Mouse (Mus musculus) kidney, embryonic 16.5 days (tissue): ENCODE measurements at regions not wholly inside any gene's neighbourhood (a gene's known extent, or its start where the extent isn't known, plus 50 kb on each side); places are given as distances from the start of the nearest gene placed in this dataset.
A peak's percentile ranks its signal among the peaks of the same experiment; 100 is the strongest.

Source experiments
- ATAC-seq: fragments of 200-750 bp; cut with Nextera tagmentation; 2 replicates; pipeline ENCODE4 v1.8.0; 2017; ENCODE audit warnings: moderate TSS enrichment; ENCODE audit not compliant: low FRiP score, low TSS enrichment
- H3K27ac ChIP-seq: fragments of 300-500 bp; sonication (generic); 2 replicates; pipeline ENCODE4 v1.5.1; 2014; ENCODE audit warnings: low read length
- H3K27me3 ChIP-seq: fragments of 300-500 bp; sonication (generic); 2 replicates; pipeline ENCODE4 v1.6.1; 2014; ENCODE audit warnings: low read length, control low read depth, mixed read lengths; ENCODE audit not compliant: insufficient read depth
- H3K36me3 ChIP-seq: fragments of 300-500 bp; sonication (generic); 2 replicates; pipeline ENCODE4 v1.6.1; 2014; ENCODE audit warnings: low read length, control low read depth, mixed read lengths; ENCODE audit not compliant: insufficient read depth
- H3K4me1 ChIP-seq: fragments of 300-500 bp; sonication (generic); 2 replicates; pipeline ENCODE4 v1.6.1; 2014; ENCODE audit warnings: low read length, control low read depth, mixed read lengths; ENCODE audit not compliant: insufficient read depth
- H3K4me2 ChIP-seq: fragments of 300-500 bp; sonication (generic); replicated peaks from 2 replicates; pipeline ENCODE4 v1.6.1; 2014; ENCODE audit warnings: low read depth, low read length
- H3K4me3 ChIP-seq: fragments of 300-500 bp; sonication (generic); 2 replicates; pipeline ENCODE4 v1.5.1; 2014; ENCODE audit warnings: mild to moderate bottlenecking, low read length
- H3K9ac ChIP-seq: fragments of 300-500 bp; sonication (generic); replicated peaks from 2 replicates; pipeline ENCODE4 v1.6.1; 2014; ENCODE audit warnings: low read length
- H3K9me3 ChIP-seq: fragments of 300-500 bp; sonication (generic); 2 replicates; pipeline ENCODE4 v1.6.1; 2016; ENCODE audit warnings: low read length, control low read depth
- WGBS: fragments of 180-500 bp; shearing (Covaris S2); extraction: QIAGEN DNeasy Blood & Tissue Kit; methylation state at CpG from one replicate; pipeline ENCODE4 v1.1.7; 2014; 5-methylcytosine and 5-hydroxymethylcytosine counted together

DNA sequence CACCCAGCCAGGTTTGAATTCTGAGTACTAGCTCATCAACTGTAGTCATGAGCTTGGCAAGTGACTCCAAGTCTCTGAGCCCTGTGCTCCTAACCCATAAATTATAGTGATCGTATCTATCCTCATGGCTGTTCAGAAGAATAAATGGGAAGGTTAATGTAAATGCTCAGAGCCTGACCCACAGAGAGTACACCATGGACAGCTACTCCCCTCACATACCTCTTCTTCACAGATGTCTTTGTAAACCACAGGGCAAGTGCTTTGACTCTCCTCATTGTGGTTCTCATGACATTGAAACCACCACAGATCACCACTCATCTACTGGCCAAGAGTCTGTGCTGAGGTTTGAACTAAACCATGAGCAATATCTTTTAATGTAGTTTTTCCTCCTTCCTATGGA lies 513.4 kb upstream of the Gm26657 start:
- H3K4me1 ChIP-seq = peaks cover 8% of the 10 kb centered on the region; the same call in 1 of the 2 replicates
- H3K4me3 ChIP-seq = no peak overlapping the region
- no peak for ATAC-seq
- H3K9ac ChIP-seq = no peak overlapping the region
- no peaks in the 10 kb centered on the region for H3K27me3 ChIP-seq
- no peak overlapping the region for H3K4me2 ChIP-seq
- WGBS = 58% methylated on average over 1 of the region's 1 CpGs
- H3K36me3 ChIP-seq = no peaks in the 10 kb centered on the region
- no peak overlapping the region for H3K27ac ChIP-seq
- no peaks in the 10 kb centered on the region for H3K9me3 ChIP-seq

DNA sequence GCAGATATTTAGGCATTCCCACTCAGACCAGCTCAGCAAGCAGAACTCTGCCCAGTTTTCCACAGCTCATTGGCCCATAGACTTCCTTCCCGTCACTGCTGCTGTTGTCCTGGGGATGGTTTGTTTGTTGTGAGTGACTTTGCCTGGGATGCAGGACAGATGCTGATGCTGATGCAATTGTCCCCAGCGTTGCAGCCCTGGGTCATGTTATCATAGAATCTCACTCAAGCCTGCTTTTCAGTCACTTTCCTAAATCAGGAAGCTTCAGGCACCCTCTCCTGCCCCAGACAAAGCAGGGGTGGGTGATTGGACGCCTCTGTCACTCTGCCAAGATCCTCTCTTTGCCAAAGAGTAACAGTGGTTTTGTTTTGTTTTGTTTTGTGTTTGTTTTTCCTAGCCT lies 515.3 kb upstream of the Gm26657 start:
- Histone ChIP-seq H3K4me2 (no peak overlapping the region), H3K9ac (no peak overlapping the region), H3K36me3 (no peaks in the 10 kb centered on the region), H3K4me3 (no peak overlapping the region), H3K27ac (no peak overlapping the region), H3K27me3 (no peaks in the 10 kb centered on the region), H3K4me1 (peaks cover 8% of the 10 kb centered on the region; the same call in 1 of the 2 replicates), H3K9me3 (no peaks in the 10 kb centered on the region)
- WGBS = 33% methylated on average over 3 of the region's 3 CpGs
- no peak for ATAC-seq

DNA sequence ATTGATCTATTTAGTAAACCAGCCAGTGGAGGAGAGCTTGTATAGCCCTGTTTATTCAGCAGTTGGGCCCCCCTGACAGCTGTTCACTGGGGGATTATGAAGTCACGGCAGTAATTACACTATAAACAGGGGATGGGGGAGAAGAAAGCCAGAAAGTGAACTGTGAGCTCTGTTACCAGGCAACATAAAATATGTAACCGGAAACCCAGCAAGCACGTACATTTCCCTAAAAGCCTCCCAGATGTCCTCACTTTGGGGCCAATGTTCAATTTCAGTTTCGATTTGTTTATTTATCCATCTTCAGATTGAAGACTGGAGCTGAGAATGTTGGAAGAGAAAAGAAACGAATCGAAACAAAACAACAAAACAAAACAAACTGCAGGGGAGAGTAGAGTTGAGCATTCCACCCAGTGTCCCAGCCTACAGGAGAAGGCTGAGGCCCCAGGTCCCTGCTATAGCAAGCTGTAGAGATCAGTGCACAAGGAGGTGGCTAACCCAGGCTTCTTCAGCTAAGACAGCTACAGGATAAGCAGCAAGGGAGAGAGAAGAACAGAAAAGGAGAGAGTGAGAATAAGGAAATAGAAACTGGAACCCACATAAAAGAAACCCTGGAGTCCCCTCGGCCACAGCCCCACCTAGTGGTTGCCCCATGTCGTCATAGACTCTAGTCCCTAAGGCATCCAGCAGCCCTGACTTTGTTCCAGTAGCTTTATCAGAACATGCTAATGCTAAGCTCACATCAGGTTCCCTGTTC lies 517.7 kb upstream of the Gm26657 start:
- WGBS = 40% methylated on average over 8 of the region's 8 CpGs
- peak; percentile 54; the same call in 1 of the 2 replicates for ATAC-seq
- H3K9ac ChIP-seq = peak overlapping the region; percentile 31; the same call in 1 of the 2 replicates
- no peak overlapping the region for H3K27ac ChIP-seq
- H3K36me3 ChIP-seq = no peaks in the 10 kb centered on the region
- H3K4me2 ChIP-seq = peak overlapping the region; percentile 19
- H3K4me1 ChIP-seq = peaks cover 8% of the 10 kb centered on the region; the same call in 1 of the 2 replicates
- H3K4me3 ChIP-seq = no peak overlapping the region; the same call in 1 of the 2 replicates
- H3K27me3 ChIP-seq = no peaks in the 10 kb centered on the region
- H3K9me3 ChIP-seq = no peaks in the 10 kb centered on the region

DNA sequence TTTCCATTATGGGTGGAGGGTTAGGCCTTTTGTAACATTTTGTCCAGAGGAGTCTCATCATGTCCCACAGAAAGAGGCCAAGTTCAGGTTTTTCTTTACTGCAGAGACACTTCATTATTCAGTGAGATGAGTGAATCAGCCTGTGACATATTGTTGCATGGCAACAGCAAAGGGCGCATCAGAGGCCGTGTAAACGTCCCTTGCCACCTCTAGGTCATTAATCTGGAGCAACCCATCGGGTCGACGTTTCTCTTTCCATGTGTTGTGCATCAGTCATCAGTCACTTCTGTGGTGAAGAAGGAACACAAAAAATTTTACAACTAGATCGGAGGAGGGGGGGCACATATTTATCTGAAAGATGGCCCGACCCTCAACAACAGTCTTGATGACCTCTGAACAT lies 519.3 kb upstream of the Gm26657 start:
- no peaks in the 10 kb centered on the region for H3K27me3 ChIP-seq
- no peak for ATAC-seq
- no peak overlapping the region for H3K4me3 ChIP-seq
- H3K9ac ChIP-seq = no peak overlapping the region
- no peaks in the 10 kb centered on the region for H3K9me3 ChIP-seq
- no peak overlapping the region for H3K27ac ChIP-seq
- H3K4me2 ChIP-seq = no peak overlapping the region
- 24% methylated on average over 8 of the region's 8 CpGs for WGBS
- peaks cover 8% of the 10 kb centered on the region; the same call in 1 of the 2 replicates for H3K4me1 ChIP-seq
- no peaks in the 10 kb centered on the region for H3K36me3 ChIP-seq

DNA sequence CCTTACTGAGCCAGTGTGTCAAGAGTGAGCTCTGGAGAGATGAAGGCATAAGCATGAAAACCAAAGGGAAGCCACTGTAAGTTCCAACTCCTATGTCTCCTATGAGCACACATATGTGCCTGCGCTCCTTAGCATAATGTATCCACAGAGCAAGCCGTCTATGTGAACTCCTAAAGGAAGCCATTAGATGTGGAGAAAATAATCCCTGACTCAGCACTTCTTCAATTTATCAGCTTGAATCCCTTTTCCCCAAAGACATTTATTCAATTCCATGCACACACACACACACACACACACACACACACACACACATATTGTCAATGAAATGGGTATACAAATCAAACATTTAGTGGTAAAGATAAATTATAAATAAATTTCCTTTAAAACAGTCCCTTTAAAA lies 530.4 kb upstream of the Gm26657 start:
- Histone ChIP-seq H3K27me3 (no peaks in the 10 kb centered on the region), H3K4me2 (no peak overlapping the region), H3K4me3 (no peak overlapping the region), H3K9me3 (no peaks in the 10 kb centered on the region), H3K9ac (no peak overlapping the region), H3K4me1 (no peaks in the 10 kb centered on the region), H3K36me3 (no peaks in the 10 kb centered on the region), H3K27ac (no peak overlapping the region)
- ATAC-seq = no peak
- 92% methylated on average over 2 of the region's 2 CpGs for WGBS

DNA sequence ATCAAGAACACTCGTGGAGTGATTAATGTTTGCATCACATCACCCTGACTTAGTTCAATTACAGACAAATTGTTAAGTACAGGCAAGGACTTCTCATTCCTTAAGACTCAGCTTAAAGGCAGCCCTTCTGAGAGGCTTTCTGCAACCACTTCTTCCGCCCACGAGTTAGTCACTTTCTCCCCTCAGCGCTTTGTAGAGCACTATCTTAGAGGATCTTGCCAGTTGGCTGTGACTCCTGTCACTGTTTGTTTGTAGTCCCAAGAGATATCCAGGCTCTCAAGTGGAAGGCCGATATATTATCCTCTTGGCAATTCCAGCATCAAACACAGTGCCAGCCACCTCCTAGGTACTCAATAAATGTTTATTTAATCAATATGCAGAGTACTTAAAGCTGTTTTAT lies 532.1 kb upstream of the Gm26657 start:
- Histone ChIP-seq H3K4me1 (no peaks in the 10 kb centered on the region), H3K9me3 (no peaks in the 10 kb centered on the region; the same call in 1 of the 2 replicates), H3K9ac (no peak overlapping the region), H3K36me3 (no peaks in the 10 kb centered on the region), H3K27ac (no peak overlapping the region), H3K27me3 (no peaks in the 10 kb centered on the region), H3K4me3 (no peak overlapping the region), H3K4me2 (no peak overlapping the region)
- ATAC-seq = no peak
- 44% methylated on average over 5 of the region's 5 CpGs for WGBS

DNA sequence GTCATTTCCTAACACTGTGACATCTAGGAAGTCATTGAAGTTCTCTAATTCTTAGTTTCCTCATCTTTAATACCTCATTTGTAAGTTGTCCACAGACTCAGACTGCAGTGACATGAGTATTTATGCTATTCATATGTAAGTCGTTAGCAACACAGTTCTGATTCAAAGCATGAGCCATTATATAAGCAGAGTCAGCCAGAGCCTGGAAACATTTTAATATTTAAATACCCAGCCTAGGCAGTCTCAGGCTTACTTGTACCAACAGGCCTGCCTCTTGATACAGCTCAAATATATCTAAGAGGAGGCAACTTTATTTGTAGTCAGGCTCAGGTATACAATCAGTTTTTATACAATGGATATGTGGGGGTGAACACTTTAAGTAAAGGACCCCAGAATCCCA lies 534.8 kb upstream of the Gm26657 start:
- Histone ChIP-seq H3K27ac (no peak overlapping the region), H3K36me3 (no peaks in the 10 kb centered on the region), H3K4me2 (no peak overlapping the region), H3K4me3 (no peak overlapping the region), H3K9ac (no peak overlapping the region), H3K4me1 (no peaks in the 10 kb centered on the region), H3K27me3 (no peaks in the 10 kb centered on the region), H3K9me3 (no peaks in the 10 kb centered on the region; the same call in 1 of the 2 replicates)
- no peak for ATAC-seq
- 79% methylated on average over 1 of the region's 1 CpGs for WGBS

DNA sequence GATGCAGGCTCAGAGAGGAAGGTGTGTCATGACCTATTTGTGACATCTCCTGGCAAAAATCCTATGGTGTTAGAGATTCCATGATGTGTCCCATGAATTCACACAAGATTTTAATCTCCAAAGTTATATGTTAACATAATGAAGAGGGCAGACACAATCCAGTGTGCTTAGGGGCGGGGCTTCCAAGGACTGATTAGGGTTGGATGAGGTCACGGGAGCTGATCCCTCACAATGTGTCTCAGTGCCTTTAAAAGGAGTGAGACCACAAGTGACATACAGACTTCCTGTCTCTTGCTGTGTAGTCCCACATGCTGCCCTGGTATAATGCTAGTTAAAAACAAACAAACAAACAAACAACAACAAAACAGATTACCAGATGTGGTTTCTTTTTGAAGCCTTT lies 546.5 kb upstream of the Gm26657 start:
- H3K27ac ChIP-seq = no peak overlapping the region
- no peaks in the 10 kb centered on the region for H3K9me3 ChIP-seq
- H3K4me2 ChIP-seq = no peak overlapping the region
- no peaks in the 10 kb centered on the region for H3K36me3 ChIP-seq
- no peak for ATAC-seq
- no peaks in the 10 kb centered on the region for H3K27me3 ChIP-seq
- no peak overlapping the region for H3K9ac ChIP-seq
- H3K4me3 ChIP-seq = no peak overlapping the region
- 67% methylated on average over 2 of the region's 2 CpGs for WGBS
- no peaks in the 10 kb centered on the region for H3K4me1 ChIP-seq

DNA sequence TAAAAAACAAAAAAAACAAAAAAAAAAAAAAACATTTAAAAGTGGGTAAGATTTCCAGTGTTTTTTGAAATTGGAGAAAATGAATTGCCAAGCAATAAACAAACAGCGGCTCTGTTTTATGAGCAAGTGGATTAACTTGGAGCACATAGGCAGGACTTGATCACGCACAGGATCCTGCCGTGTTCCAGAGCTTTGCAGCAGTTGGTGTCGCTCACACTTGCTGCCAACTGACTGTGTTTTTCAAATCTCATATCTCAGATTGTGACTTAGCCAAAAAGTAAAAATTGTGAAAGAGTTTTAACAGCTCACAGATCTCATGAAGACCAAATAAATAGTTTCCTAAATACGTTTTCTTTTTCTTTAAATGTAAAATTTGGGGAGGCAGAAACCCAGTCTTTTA lies 547.4 kb upstream of the Gm26657 start:
- Histone ChIP-seq H3K9me3 (no peaks in the 10 kb centered on the region), H3K27me3 (no peaks in the 10 kb centered on the region), H3K4me1 (no peaks in the 10 kb centered on the region), H3K27ac (no peak overlapping the region), H3K4me2 (no peak overlapping the region), H3K4me3 (no peak overlapping the region), H3K36me3 (no peaks in the 10 kb centered on the region), H3K9ac (no peak overlapping the region)
- WGBS = 84% methylated on average over 5 of the region's 5 CpGs
- ATAC-seq = no peak

DNA sequence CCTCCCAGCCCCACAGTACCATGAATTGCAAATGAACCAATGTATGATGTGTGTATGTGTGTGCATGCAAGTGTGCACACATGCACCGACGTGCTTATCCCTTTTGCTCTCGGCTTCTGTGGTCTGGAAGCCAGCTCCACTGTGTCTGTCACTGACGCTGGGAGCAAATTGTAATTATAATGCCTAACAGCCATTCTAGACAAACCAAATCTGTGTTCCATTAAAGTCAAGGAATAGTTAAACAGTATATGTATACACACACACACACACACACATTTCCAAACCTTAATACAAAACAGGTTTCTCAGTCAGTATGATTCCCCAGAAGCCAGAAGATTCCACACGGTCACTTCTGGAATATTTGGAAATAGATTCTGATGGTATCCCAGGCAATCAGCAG lies 560.3 kb upstream of the Gm26657 start:
- Histone ChIP-seq H3K9ac (no peak overlapping the region), H3K27me3 (no peaks in the 10 kb centered on the region), H3K9me3 (no peaks in the 10 kb centered on the region), H3K27ac (no peak overlapping the region), H3K4me1 (no peaks in the 10 kb centered on the region), H3K4me2 (no peak overlapping the region), H3K4me3 (no peak overlapping the region), H3K36me3 (no peaks in the 10 kb centered on the region)
- no peak for ATAC-seq
- 67% methylated on average over 5 of the region's 5 CpGs for WGBS
